ENCODE assay signal across 21 mouse cellular contexts in the genomic region with DNA sequence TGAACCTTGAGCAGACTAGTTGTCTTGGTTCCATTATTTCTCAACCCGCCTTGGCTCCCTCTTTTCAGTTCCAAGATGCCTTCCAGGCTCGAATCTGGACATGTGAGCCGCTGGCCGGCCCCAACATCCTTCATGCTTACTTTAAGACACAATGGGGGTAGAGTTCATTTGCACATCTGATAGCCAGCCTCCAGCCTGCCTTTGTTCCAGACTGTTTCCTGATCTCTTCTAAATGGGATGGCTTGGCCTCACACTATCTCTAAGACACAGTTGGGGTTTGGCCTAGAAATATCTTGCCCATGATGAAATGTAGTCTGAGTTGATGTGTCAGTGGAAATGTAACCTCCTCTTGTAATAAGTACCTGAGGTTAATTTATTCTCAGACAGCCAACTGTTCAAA.
DNase-seq lines count a peak whose midpoint lies in the region; ATAC-seq and TF ChIP-seq lines count a peak whose summit lies in the region.
"Had no signal": no experiment of that assay in that cellular context is flagged by ENCODE, and none has a peak within 500 bp of the region (broad histone marks: within the 10 kb centered on the region; RNA-seq: fewer than 3 reads in every experiment).

No protein-coding gene starts in this region.

- H3K27me3 ChIP-seq in ES-Bruce4 (ENCODE audit: control insufficient read depth, insufficient read depth, low read length, poor library complexity, severe bottlenecking), result no peaks in the 10 kb centered on the region
- H3K27me3 ChIP-seq in forebrain, embryonic 16.5 days (replicated peaks; ENCODE audit: control insufficient read depth, insufficient read depth, low read length), result no peaks in the 10 kb centered on the region
- H3K27me3 ChIP-seq: forebrain, embryonic 13.5 days; heart, embryonic 13.5 days; hindbrain, embryonic 12.5 days; hindbrain, embryonic 15.5 days had no signal

- H3K4me3 ChIP-seq in ES-Bruce4 (ENCODE audit: low read depth, low read length), result no peak overlapping the region
- no peak overlapping the region for H3K4me3 ChIP-seq in forebrain, embryonic 16.5 days (replicated peaks; ENCODE audit: low read length)
- H3K4me3 ChIP-seq: forebrain, embryonic 10.5 days; forebrain, embryonic 13.5 days; heart, embryonic 13.5 days; hindbrain, embryonic 12.5 days; hindbrain, embryonic 15.5 days had no signal

- no peak overlapping the region for H3K4me2 ChIP-seq in forebrain, embryonic 16.5 days (ENCODE audit: low read length)
- H3K4me2 ChIP-seq: forebrain, embryonic 13.5 days; heart, embryonic 13.5 days; hindbrain, embryonic 12.5 days; hindbrain, embryonic 15.5 days had no signal

- no peaks in the 10 kb centered on the region for H3K9me3 ChIP-seq in ES-Bruce4 (replicated peaks; ENCODE audit: control insufficient read depth, insufficient read depth, low read length, poor library complexity, severe bottlenecking)
- no peaks in the 10 kb centered on the region for H3K9me3 ChIP-seq in forebrain, embryonic 16.5 days (ENCODE audit: control insufficient read depth, low read length)
- H3K9me3 ChIP-seq: forebrain, embryonic 10.5 days; forebrain, embryonic 13.5 days; heart, embryonic 13.5 days; hindbrain, embryonic 12.5 days; hindbrain, embryonic 15.5 days had no signal

- 71% methylated on average over 4 of the region's 4 CpGs for WGBS in forebrain, embryonic 16.5 days

- no peak for TF ChIP-seq POLR2A in ES-Bruce4 (IDR thresholded peaks at IDR 0.05; ENCODE audit: insufficient read depth, low read length)

- ATAC-seq in forebrain, embryonic 16.5 days, result no peak
- ATAC-seq: CD4-positive, CD25-positive, alpha-beta regulatory T cell, adult 4 months; forebrain, embryonic 13.5 days; forebrain, postnatal 0 days; intestine, postnatal 0 days had no signal

- no peak overlapping the region for H3K9ac ChIP-seq in ES-Bruce4 (ENCODE audit: low read depth, poor library complexity, severe bottlenecking)
- H3K9ac ChIP-seq in forebrain, embryonic 16.5 days (replicated peaks; ENCODE audit: low read depth, low read length), result no peak overlapping the region
- H3K9ac ChIP-seq: forebrain, embryonic 13.5 days; forebrain, postnatal 0 days; heart, embryonic 13.5 days; hindbrain, embryonic 12.5 days; hindbrain, embryonic 15.5 days had no signal

- no peaks in the 10 kb centered on the region for H3K36me3 ChIP-seq in ES-Bruce4 (ENCODE audit: control insufficient read depth, insufficient read depth, low read length, poor library complexity, severe bottlenecking)
- H3K36me3 ChIP-seq in forebrain, embryonic 16.5 days (ENCODE audit: control insufficient read depth, insufficient read depth), result no peaks in the 10 kb centered on the region
- H3K36me3 ChIP-seq: forebrain, embryonic 10.5 days; heart, embryonic 13.5 days; hindbrain, embryonic 12.5 days; hindbrain, embryonic 15.5 days had no signal

- peak overlapping the region; percentile 25; the same call in 1 of the 2 replicates for H3K27ac ChIP-seq in ES-Bruce4 (ENCODE audit: insufficient read depth, low read length)
- H3K27ac ChIP-seq in forebrain, embryonic 16.5 days (ENCODE audit: low read length), result no peak overlapping the region
- H3K27ac ChIP-seq: forebrain, embryonic 10.5 days; forebrain, embryonic 13.5 days; heart, embryonic 13.5 days; hindbrain, embryonic 12.5 days; hindbrain, embryonic 15.5 days had no signal

- DNase-seq in ES-CJ7 (ENCODE audit: low read depth, low spot score) (peak; percentile 79), WW6 (ENCODE audit: low read depth, low spot score) (peak; percentile 56)
- DNase-seq in frontal cortex, postnatal 25 days (ENCODE audit: low spot score in 2 of 2), result no peak
- DNase-seq in layer of hippocampus, adult 9-11 months, result no peak
- DNase-seq: adrenal gland, postnatal 10 days; adrenal gland, postnatal 36 days; cerebellum, adult 18-20 months; cerebellum, adult 9-10 months; cerebellum, postnatal 14 days; forebrain, postnatal 0 days; gastrocnemius, postnatal 25 days; heart, adult 18-20 months had no signal

- H3K4me1 ChIP-seq in ES-Bruce4 (ENCODE audit: control insufficient read depth, insufficient read depth, low read length), result peaks cover 2% of the 10 kb centered on the region
- no peaks in the 10 kb centered on the region for H3K4me1 ChIP-seq in forebrain, embryonic 16.5 days (replicated peaks; ENCODE audit: control insufficient read depth, insufficient read depth, low read length)
- H3K4me1 ChIP-seq: forebrain, embryonic 13.5 days; heart, embryonic 13.5 days; hindbrain, embryonic 12.5 days; hindbrain, embryonic 15.5 days had no signal

- no peak for TF ChIP-seq EP300 in ES-Bruce4 (IDR thresholded peaks at IDR 0.05; ENCODE audit: insufficient read depth, low read depth, low read length)

- no peak for TF ChIP-seq CTCF in ES-Bruce4 (IDR thresholded peaks at IDR 0.05; ENCODE audit: low read depth, low read length)

Comparison
In these comparisons a context has a peak if more than half of its experiments do, and no peak if none do; other contexts are left out.
1. DNase-seq: peak in ES-CJ7 (single experiment) and WW6 (single experiment); none in frontal cortex, postnatal 25 days (0 of 2) and layer of hippocampus, adult 9-11 months (single experiment).